Comparison of ENCODE assay signal across 12 mouse cellular contexts in the genomic region with DNA sequence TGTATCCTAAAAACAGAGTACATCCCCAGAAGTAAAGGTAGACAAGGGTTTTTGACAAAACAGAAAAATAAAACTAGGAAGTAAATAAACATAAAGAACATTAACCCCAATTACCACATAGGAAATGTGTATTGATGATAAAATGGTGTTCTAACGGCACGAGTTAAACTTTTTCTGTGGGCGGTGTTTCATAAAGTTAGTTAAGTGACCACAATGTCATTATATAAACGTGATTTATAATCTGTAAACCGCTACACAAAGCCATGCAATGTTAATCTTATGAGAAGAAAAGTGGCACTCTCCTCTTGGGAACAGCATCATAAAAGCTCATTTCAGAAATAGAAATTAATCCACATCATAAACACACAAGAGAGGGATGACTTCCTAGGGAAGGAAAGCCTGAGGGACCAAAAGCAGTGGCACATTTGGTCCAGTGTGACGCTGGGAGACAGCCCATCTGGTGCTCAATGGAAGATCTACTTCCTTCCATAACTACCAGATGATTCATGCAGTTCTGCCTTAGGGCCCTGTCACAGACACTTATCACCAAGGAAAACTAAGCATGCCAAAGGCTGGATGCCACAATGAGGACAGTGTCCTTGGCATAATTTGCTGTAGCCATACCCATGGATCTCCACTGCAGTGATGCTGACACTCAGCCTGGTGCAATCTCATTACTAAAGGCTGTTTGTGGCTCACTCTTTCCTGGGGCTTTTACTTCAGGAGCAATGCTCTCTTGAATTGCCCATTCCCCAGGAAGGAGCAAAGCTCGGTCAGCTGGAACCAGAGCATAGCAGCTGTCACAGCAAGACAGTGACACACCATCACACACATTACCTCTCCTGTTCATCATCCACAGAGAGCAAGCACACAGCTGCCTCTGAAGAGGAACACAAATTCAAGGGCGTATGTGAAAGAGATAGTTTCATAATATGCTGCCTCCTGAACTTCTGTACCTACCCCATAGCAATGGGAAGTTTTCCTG.
DNase-seq lines count a peak whose midpoint lies in the region; ATAC-seq lines count a peak whose summit lies in the region.
"Had no signal": no experiment of that assay in that cellular context is flagged by ENCODE, and none has a peak within 500 bp of the region (broad histone marks: within the 10 kb centered on the region; RNA-seq: fewer than 3 reads in every experiment).

No protein-coding gene starts in this region.

- 88% methylated on average over 8 of the region's 8 CpGs for WGBS in midbrain, embryonic 12.5 days
- WGBS in midbrain, embryonic 14.5 days = 81% methylated on average over 8 of the region's 8 CpGs
- WGBS in liver, embryonic 12.5 days (ENCODE audit: insufficient replicate concordance) = 73% methylated on average over 8 of the region's 8 CpGs

- H3K4me2 ChIP-seq in midbrain, embryonic 12.5 days (replicated peaks) = no peak overlapping the region
- no peak overlapping the region for H3K4me2 ChIP-seq in midbrain, embryonic 14.5 days (ENCODE audit: low read length)
- H3K4me2 ChIP-seq in liver, embryonic 12.5 days = no peak overlapping the region

- no peak overlapping the region for H3K4me3 ChIP-seq in midbrain, embryonic 12.5 days
- no peak overlapping the region for H3K4me3 ChIP-seq in midbrain, embryonic 14.5 days (replicated peaks; ENCODE audit: low read depth, low read length)
- H3K4me3 ChIP-seq in liver, embryonic 12.5 days = no peak overlapping the region
- H3K4me3 ChIP-seq: myocyte had no signal

- H3K9ac ChIP-seq in midbrain, embryonic 12.5 days (replicated peaks) = no peak overlapping the region
- no peak overlapping the region for H3K9ac ChIP-seq in midbrain, embryonic 14.5 days (replicated peaks; ENCODE audit: low read length)
- H3K9ac ChIP-seq in liver, embryonic 12.5 days = no peak overlapping the region

- H3K27ac ChIP-seq in midbrain, embryonic 12.5 days (replicated peaks) = no peak overlapping the region
- no peak overlapping the region for H3K27ac ChIP-seq in midbrain, embryonic 14.5 days (replicated peaks; ENCODE audit: low read depth, low read length)
- H3K27ac ChIP-seq in liver, embryonic 12.5 days = no peak overlapping the region

- H3K9me3 ChIP-seq in midbrain, embryonic 12.5 days = no peaks in the 10 kb centered on the region
- H3K9me3 ChIP-seq in midbrain, embryonic 14.5 days (ENCODE audit: control insufficient read depth, low read length) = no peaks in the 10 kb centered on the region
- H3K9me3 ChIP-seq in liver, embryonic 12.5 days (replicated peaks) = no peaks in the 10 kb centered on the region
- H3K9me3 ChIP-seq: G1E had no signal

- H3K27me3 ChIP-seq in midbrain, embryonic 12.5 days = no peaks in the 10 kb centered on the region
- H3K27me3 ChIP-seq in midbrain, embryonic 14.5 days (ENCODE audit: control insufficient read depth, insufficient read depth, low read length) = no peaks in the 10 kb centered on the region
- no peaks in the 10 kb centered on the region for H3K27me3 ChIP-seq in liver, embryonic 12.5 days (replicated peaks)

- H3K4me1 ChIP-seq in midbrain, embryonic 12.5 days = no peaks in the 10 kb centered on the region
- no peaks in the 10 kb centered on the region for H3K4me1 ChIP-seq in midbrain, embryonic 14.5 days (ENCODE audit: control insufficient read depth, insufficient read depth, low read length)
- H3K4me1 ChIP-seq in liver, embryonic 12.5 days = no peaks in the 10 kb centered on the region

- ATAC-seq in midbrain, embryonic 12.5 days (ENCODE audit: low FRiP score, low read depth) = peak; percentile 27; the same call in 1 of the 2 replicates
- ATAC-seq in midbrain, embryonic 14.5 days (ENCODE audit: low FRiP score, low TSS enrichment) = no peak
- peak; percentile 34 for ATAC-seq in granulocyte monocyte progenitor cell, adult 5-6 weeks (replicated peaks; ENCODE audit: poor library complexity, severe bottlenecking)
- ATAC-seq in liver, embryonic 12.5 days = no peak

- H3K36me3 ChIP-seq in midbrain, embryonic 12.5 days = no peaks in the 10 kb centered on the region
- no peaks in the 10 kb centered on the region for H3K36me3 ChIP-seq in midbrain, embryonic 14.5 days (ENCODE audit: control insufficient read depth, insufficient read depth, low read length)
- no peaks in the 10 kb centered on the region for H3K36me3 ChIP-seq in liver, embryonic 12.5 days
- H3K36me3 ChIP-seq: G1E had no signal

- DNase-seq in adrenal gland, adult 2 months = peak; percentile 83
- no peak for DNase-seq in adrenal gland, postnatal 4 days (ENCODE audit: low spot score in 2 of 2)
- no peak for DNase-seq in midbrain, embryonic 14.5 days
- DNase-seq in retina, embryonic 14.5 days (ENCODE audit: low spot score) = peak; percentile 77
- no peak for DNase-seq in right cerebral cortex, postnatal 10 days (ENCODE audit: low spot score in 2 of 2)
- DNase-seq: gastrocnemius, postnatal 25 days; right cerebral cortex, postnatal 4 days had no signal

Comparison
In these comparisons a context has a peak if more than half of its experiments do, and no peak if none do; other contexts are left out.
1. DNase-seq: peak in adrenal gland, adult 2 months (single experiment) and retina, embryonic 14.5 days (single experiment); none in adrenal gland, postnatal 4 days (0 of 2), midbrain, embryonic 14.5 days (single experiment) and right cerebral cortex, postnatal 10 days (0 of 2).
2. ATAC-seq: peak in midbrain, embryonic 12.5 days (single experiment) and granulocyte monocyte progenitor cell, adult 5-6 weeks (single experiment); none in midbrain, embryonic 14.5 days (single experiment) and liver, embryonic 12.5 days (single experiment).